Mouse (Mus musculus) myocyte (in vitro differentiated cells): Measurements from ENCODE around the gene Vangl1. TPM values are rescaled to one million over a fixed set of nuclear protein-coding genes. Genes with fewer than 3 reads are reported as not detected.

Experiments used
- H3K27me3 ChIP-seq: one replicate; pipeline ENCODE4 v1.6.1; 2011; ENCODE audit not compliant: control insufficient read depth, insufficient read depth, insufficient read length
- H3K36me3 ChIP-seq: one replicate; pipeline ENCODE4 v1.6.1; 2011; ENCODE audit not compliant: control insufficient read depth, insufficient read depth
- H3K4me2 ChIP-seq: one replicate; pipeline ENCODE4 v1.6.1; 2011; ENCODE audit warnings: low read depth, control low read depth
- H3K4me3 ChIP-seq: one replicate; pipeline ENCODE4 v1.5.1; 2011; ENCODE audit warnings: mild to moderate bottlenecking, control low read depth, moderate library complexity
- H3K79me2 ChIP-seq: one replicate; pipeline ENCODE4 v1.6.1; 2011; ENCODE audit not compliant: control insufficient read depth, insufficient read depth
- H3ac ChIP-seq: one replicate; pipeline ENCODE4 v1.6.1; 2011; ENCODE audit not compliant: control insufficient read depth, insufficient read length
- CEBPB ChIP-seq: IDR thresholded peaks from 2 replicates; pipeline ENCODE4 v1.6.1; 2011; ENCODE audit warnings: mild to moderate bottlenecking, moderate library complexity; ENCODE audit not compliant: poor library complexity, insufficient read depth, severe bottlenecking
- E2F4 ChIP-seq: IDR thresholded peaks from one replicate; pipeline ENCODE4 v1.6.1; 2011; ENCODE audit warnings: mild to moderate bottlenecking, control low read depth, moderate library complexity; ENCODE audit not compliant: insufficient read depth
- MAX ChIP-seq: IDR thresholded peaks from one replicate; pipeline ENCODE4 v1.6.1; 2011; ENCODE audit warnings: low read depth, mild to moderate bottlenecking, control low read depth
- MYOD1 ChIP-seq, 3 experiments: IDR thresholded peaks; one replicate each; pipeline ENCODE4 v1.6.1; 2011; ENCODE audit warnings: control low read depth in 2 of 3, low read depth in 2 of 3, mild to moderate bottlenecking in 2 of 3, moderate library complexity in 1 of 3; ENCODE audit not compliant: insufficient read length in 2 of 3, control insufficient read depth in 1 of 3
- MYOG ChIP-seq, 3 experiments: IDR thresholded peaks; one replicate each; pipeline ENCODE4 v1.6.1; 2011; ENCODE audit warnings: control low read depth in 2 of 3, low read depth in 2 of 3, mild to moderate bottlenecking in 2 of 3; ENCODE audit not compliant: insufficient read length in 2 of 3, control insufficient read depth in 1 of 3, insufficient read depth in 1 of 3
- POLR2A ChIP-seq: IDR thresholded peaks from one replicate; pipeline ENCODE4 v1.6.1; 2011; ENCODE audit warnings: low read depth, mild to moderate bottlenecking, control low read depth, moderate library complexity; ENCODE audit not compliant: insufficient read length
- POLR2AphosphoS2 ChIP-seq: IDR thresholded peaks from one replicate; pipeline ENCODE4 v1.6.1; 2011; ENCODE audit warnings: low read depth, control low read depth; ENCODE audit not compliant: insufficient read length
- REST ChIP-seq: IDR thresholded peaks from one replicate; pipeline ENCODE4 v1.6.1; 2011; ENCODE audit warnings: mild to moderate bottlenecking, control low read depth, moderate library complexity; ENCODE audit not compliant: insufficient read depth, insufficient read length
- SRF ChIP-seq: IDR thresholded peaks from one replicate; pipeline ENCODE4 v1.6.1; 2011; ENCODE audit warnings: low read depth; ENCODE audit not compliant: control insufficient read depth, insufficient read length
- TCF12 ChIP-seq: IDR thresholded peaks from one replicate; pipeline ENCODE4 v1.6.1; 2011; ENCODE audit warnings: mild to moderate bottlenecking, control low read depth; ENCODE audit not compliant: poor library complexity, insufficient read depth, severe bottlenecking
- TCF3 ChIP-seq: IDR thresholded peaks from one replicate; pipeline ENCODE4 v1.6.1; 2011; ENCODE audit warnings: low read depth, control low read depth; ENCODE audit not compliant: insufficient read length
- USF1 ChIP-seq: IDR thresholded peaks from one replicate; pipeline ENCODE4 v1.6.1; 2011; ENCODE audit warnings: low read depth, mild to moderate bottlenecking, control low read depth, moderate library complexity
- polyA plus RNA-seq: library from polyadenylated mRNA; unstranded; fragments of >200 nt; fragmentation: generic; extraction: Trizol; gene quantifications from one replicate; pipeline ENCODE4 v1.2.1, GENCODE M21; 2012; ENCODE audit warnings: missing spikeins

Vangl1 gene
- polyA plus RNA-seq, 1 experiment, result 21.2 TPM

GRCm38 (mm10) chr3:102182601-102183000, 21.9 kb downstream of the Vangl1 start:
- Histone ChIP-seq H3ac (no peak overlapping the region), H3K36me3 (peaks cover 24% of the 10 kb centered on the region), H3K27me3 (no peaks in the 10 kb centered on the region), H3K79me2 (no peaks in the 10 kb centered on the region), H3K4me3 (no peak overlapping the region), H3K4me2 (no peak overlapping the region)
- TF ChIP-seq MYOG (IDR thresholded peaks at IDR 0.05; ENCODE audit: control insufficient read depth in 1 of 3, insufficient read depth in 1 of 3, insufficient read length in 2 of 3, low read depth in 2 of 3), result no peak
- no peak for TF ChIP-seq USF1
- no peak for TF ChIP-seq POLR2AphosphoS2

- no peak overlapping the region for H3ac ChIP-seq
- H3K27me3 ChIP-seq, result no peaks in the 10 kb centered on the region
- TF ChIP-seq POLR2AphosphoS2 (no peak), MYOG (IDR thresholded peaks at IDR 0.05; ENCODE audit: control insufficient read depth in 1 of 3, insufficient read depth in 1 of 3, insufficient read length in 2 of 3, low read depth in 2 of 3) (no peak), TCF12 (no peak), MAX (no peak), E2F4 (no peak), MYOD1 (IDR thresholded peaks at IDR 0.05; ENCODE audit: control insufficient read depth in 1 of 3, insufficient read length in 2 of 3, low read depth in 2 of 3) (no peak), REST (no peak), SRF (no peak), CEBPB (no peak), POLR2A (no peak), TCF3 (no peak), USF1 (no peak)
- H3K4me3 ChIP-seq, result no peak overlapping the region
- H3K4me2 ChIP-seq, result no peak overlapping the region
- no peaks in the 10 kb centered on the region for H3K79me2 ChIP-seq
- H3K36me3 ChIP-seq, result peaks cover 24% of the 10 kb centered on the region
Measured at GRCm38 (mm10) chr3:102181191-102181590, 23.3 kb downstream of the Vangl1 start.

- no peaks in the 10 kb centered on the region for H3K27me3 ChIP-seq
- no peak overlapping the region for H3ac ChIP-seq
- no peak overlapping the region for H3K4me3 ChIP-seq
- no peak overlapping the region for H3K4me2 ChIP-seq
- H3K36me3 ChIP-seq, result peaks cover 24% of the 10 kb centered on the region
- no peak for TF ChIP-seq CEBPB
- no peak for TF ChIP-seq E2F4
- no peak for TF ChIP-seq MAX
- TF ChIP-seq SRF, result no peak
- no peak for TF ChIP-seq USF1
- TF ChIP-seq MYOG (IDR thresholded peaks at IDR 0.05; ENCODE audit: control insufficient read depth in 1 of 3, insufficient read depth in 1 of 3, insufficient read length in 2 of 3, low read depth in 2 of 3), result no peak
- no peak for TF ChIP-seq TCF3
- TF ChIP-seq MYOD1 (IDR thresholded peaks at IDR 0.05; ENCODE audit: control insufficient read depth in 1 of 3, insufficient read length in 2 of 3, low read depth in 2 of 3), result no peak
- TF ChIP-seq POLR2A, result no peak
- no peak for TF ChIP-seq POLR2AphosphoS2
- TF ChIP-seq TCF12, result no peak
- TF ChIP-seq REST, result no peak
- H3K79me2 ChIP-seq, result no peaks in the 10 kb centered on the region
Measured at GRCm38 (mm10) chr3:102180746-102181145, 23.7 kb downstream of the Vangl1 start.

GRCm38 (mm10) chr3:102179869-102180268, 24.6 kb downstream of the Vangl1 start:
- H3K4me2 ChIP-seq, result no peak overlapping the region

More at GRCm38 (mm10) chr3:102179869-102180268, 24.6 kb downstream of the Vangl1 start:
- H3K4me3 ChIP-seq, result no peak overlapping the region
- H3K36me3 ChIP-seq, result peaks cover 24% of the 10 kb centered on the region
- TF ChIP-seq MYOG (IDR thresholded peaks at IDR 0.05; ENCODE audit: control insufficient read depth in 1 of 3, insufficient read depth in 1 of 3, insufficient read length in 2 of 3, low read depth in 2 of 3), result no peak
- TF ChIP-seq POLR2AphosphoS2, result no peak
- TF ChIP-seq REST, result no peak
- TF ChIP-seq TCF3, result no peak
- no peak for TF ChIP-seq TCF12
- no peak for TF ChIP-seq SRF
- TF ChIP-seq MYOD1 (IDR thresholded peaks at IDR 0.05; ENCODE audit: control insufficient read depth in 1 of 3, insufficient read length in 2 of 3, low read depth in 2 of 3), result no peak
- no peak for TF ChIP-seq MAX
- no peak for TF ChIP-seq E2F4
- no peaks in the 10 kb centered on the region for H3K79me2 ChIP-seq
- H3K27me3 ChIP-seq, result no peaks in the 10 kb centered on the region
- H3ac ChIP-seq, result no peak overlapping the region
